Mouse (Mus musculus): ENCODE results near the gene Tesk2.

DNA sequence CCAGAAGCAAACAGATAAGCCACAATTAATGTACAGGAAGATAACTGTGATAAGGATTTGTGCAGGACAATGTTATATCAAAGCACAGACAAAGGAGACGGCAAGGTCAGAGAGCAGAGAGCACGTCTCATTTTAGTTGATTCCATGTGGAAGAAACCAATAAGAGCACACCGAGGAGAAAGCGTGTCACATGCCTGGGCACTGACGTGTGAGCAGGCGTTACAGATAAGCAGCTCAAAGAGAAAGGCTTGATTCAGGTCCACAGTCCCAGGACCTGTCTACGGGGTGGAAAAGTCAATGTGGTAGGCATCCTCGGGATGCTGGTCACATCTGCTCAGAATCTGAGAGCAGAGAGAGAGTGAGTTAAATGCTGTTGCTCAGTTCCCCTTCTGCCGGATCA is 10.3 kb downstream of the Tesk2 start:
- TF ChIP-seq ZC3H11A (IDR thresholded peaks at IDR 0.05; ENCODE audit: borderline replicate concordance, low read depth, low read length) (no peak), CHD2 (IDR thresholded peaks at IDR 0.05; ENCODE audit: low read depth, low read length) (no peak), ZNF384 (IDR thresholded peaks at IDR 0.05; ENCODE audit: low read depth, low read length) (no peak), MAFK (IDR thresholded peaks at IDR 0.05; ENCODE audit: insufficient read depth, low read depth, low read length) (no peak), HCFC1 (IDR thresholded peaks at IDR 0.05; ENCODE audit: borderline replicate concordance, insufficient read depth, low read length) (no peak)
